Mouse (Mus musculus) telencephalon, adult 2 months (tissue): ENCODE data around the gene Kdm5a.

Experiments used
- DNase-seq: peaks from one replicate; pipeline ENCODE4 v3.0.0-alpha.2; 2011; ENCODE audit warnings: low read depth, low spot score

Kdm5a gene

DNA sequence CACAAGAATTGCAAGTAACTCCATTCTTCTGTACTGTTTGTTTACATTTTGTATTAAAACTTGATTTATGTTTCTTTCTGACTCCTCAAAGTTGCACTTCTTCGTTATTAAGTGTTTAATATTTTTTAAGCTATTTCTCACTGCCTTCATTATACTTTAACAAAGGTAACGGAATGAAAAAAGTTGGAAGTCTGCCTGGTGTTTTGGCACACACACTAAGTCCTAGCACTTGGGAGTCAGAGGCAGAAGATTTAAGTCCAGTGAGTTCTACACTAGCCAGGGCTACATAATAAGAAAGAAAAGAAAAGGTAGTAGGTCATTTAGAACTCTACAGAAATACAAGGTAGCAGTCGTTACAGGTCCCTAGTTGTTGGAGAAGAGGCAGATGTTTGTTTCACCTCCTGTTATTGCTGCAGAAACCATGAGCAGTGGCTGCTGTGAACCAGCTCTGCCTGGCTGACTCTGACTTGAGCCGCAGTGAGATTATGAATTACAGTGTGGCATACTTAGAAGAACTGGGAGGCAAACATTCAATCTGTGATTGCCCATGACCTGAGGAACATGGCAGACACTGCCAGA is 78.3 kb downstream of the Kdm5a start:
- no peak for DNase-seq

GRCm38 (mm10) chr6:120443363-120444355 is 79.7 kb downstream of the Kdm5a start:
- no peak for DNase-seq

- no peak for DNase-seq
Measured at GRCm38 (mm10) chr6:120450208-120450607, 86.3 kb downstream of the Kdm5a start.

- no peak for DNase-seq
Measured at GRCm38 (mm10) chr6:120452384-120453102, 88.6 kb downstream of the Kdm5a start.

GRCm38 (mm10) chr6:120453103-120453445 is 89.2 kb downstream of the Kdm5a start:
- DNase-seq = no peak

- DNase-seq = no peak
Measured at GRCm38 (mm10) chr6:120453556-120453955, 89.6 kb downstream of the Kdm5a start.

- no peak for DNase-seq
Measured at GRCm38 (mm10) chr6:120454627-120455077, 90.7 kb downstream of the Kdm5a start.

GRCm38 (mm10) chr6:120457074-120457473 is 93.2 kb downstream of the Kdm5a start:
- DNase-seq = no peak

- DNase-seq = no peak
Measured at GRCm38 (mm10) chr6:120457751-120458150, 93.8 kb downstream of the Kdm5a start.

GRCm38 (mm10) chr6:120461217-120461616 is 97.3 kb downstream of the Kdm5a start:
- no peak for DNase-seq

DNA sequence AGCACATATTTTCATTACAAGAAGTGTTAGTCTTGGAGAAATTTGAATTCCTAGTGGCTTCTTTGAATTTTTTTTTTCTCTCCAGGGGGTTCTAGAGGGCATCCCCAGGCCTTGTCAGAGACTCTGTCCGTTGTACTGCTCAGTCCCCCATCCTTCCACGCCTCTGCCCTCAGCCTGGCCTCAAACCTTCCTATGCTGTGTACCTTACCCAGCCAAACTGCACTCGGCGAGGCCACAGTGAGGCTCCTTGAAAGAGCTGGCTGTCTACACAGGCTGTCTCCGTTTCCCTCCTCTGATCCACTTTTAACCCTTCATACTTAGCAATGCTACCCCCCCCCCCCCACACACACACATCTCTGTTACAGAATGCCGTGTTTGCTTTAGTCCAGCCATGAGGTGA is 98.3 kb downstream of the Kdm5a start:
- DNase-seq = no peak

- no peak for DNase-seq
Measured at GRCm38 (mm10) chr6:120463086-120463871, 99.4 kb downstream of the Kdm5a start, which contains the start of gene Il17ra. Il17ra (plus strand) TSS chr6:120463247.

DNA sequence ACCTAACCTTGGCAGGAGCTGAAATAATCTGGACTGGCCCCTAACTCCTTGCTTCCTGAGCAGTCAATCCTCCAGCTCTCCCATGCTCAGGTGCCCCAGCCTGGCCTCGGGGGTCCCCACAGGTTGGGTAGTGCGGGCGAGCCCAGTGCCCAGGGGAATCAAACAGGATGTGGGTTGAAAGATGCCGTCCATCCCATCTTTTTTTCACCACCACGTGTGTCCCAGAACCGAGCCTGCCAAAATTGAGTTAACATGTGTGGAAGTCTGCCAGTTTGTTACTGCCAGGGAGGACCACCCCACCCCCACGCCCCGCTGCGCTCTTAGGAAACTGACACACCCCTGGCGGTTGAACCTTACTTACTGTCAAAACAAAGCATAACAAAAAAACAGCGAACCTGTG is 100.0 kb downstream of the Kdm5a start:
- no peak for DNase-seq

DNA sequence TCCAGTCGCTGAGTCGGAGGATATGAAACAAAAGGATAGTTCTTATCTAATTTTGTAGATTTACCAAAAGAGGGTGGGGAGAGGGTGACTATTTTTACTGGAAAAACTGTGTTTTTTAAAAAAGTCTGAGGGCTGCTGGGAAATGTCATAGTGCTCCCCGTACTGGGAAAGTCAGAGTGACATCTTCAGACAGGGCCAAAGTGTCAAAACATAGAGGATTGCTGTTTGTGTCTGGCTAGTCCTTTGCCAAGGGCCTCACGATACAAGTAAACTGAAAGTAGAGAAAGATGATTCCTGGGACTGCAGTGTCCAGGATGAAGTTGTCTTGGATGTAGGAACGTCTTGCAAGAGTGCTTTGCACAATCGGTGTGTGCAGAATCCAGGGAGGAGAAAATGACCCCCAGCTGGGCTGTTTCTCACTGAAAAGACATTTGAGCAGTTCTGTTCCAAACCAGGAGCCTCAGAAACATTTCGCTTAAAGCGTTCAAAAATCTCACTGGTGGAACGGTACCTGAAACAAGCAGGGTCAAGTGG is 100.5 kb downstream of the Kdm5a start:
- no peak for DNase-seq

DNA sequence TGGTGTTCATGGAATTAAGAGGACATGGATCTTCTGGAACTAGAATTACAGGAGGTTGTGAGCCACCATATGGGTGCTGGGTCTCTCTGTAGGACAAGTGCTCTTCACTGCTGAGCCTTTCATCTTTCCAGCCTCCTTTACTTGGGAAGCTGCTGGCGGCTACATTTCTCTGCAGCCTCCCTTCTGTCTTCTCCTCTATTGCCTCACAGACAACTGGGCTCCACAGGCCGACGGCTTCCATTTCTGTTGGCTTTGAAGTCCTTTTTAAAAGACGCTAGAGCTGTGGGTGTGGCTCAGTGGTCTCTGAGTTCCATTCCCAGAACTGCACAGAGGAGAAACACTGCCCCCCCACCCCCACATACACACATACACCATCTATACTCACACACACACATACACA is 101.5 kb downstream of the Kdm5a start:
- DNase-seq = no peak

DNA sequence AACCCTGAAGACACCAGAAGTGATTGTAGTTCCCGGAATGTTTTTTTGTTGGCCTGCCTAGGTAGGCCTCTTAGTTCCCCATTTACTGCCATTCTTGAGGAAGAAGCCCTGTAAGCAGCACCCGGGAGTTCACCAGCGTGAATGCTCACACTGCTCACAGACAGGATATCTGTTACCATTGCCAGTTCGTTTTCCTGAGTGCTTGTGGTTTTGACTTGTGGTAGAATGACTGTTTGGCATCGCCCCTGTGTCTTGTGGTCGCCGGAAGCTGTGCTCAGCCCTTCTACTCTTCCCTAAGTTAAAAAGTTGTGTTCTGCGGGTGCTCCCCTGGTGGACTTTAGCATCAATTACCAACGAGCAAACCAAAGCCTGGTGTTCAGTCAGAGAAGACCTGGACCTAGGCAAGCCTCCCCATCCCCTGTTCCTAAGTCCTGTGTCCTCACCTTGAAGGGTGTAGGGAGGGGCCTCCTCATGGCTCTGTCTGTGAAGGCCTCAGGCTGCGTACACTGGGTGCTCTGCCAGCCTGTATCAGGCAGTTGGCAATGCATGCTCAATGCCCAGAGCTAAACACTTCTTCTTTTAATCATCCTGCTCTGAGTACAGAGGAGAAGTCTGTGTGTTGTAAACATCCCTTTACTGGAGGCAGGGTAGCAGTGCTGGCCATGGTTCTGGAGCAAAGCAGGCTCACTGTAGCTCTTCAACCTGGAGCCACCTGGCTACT is 102.8 kb downstream of the Kdm5a start:
- DNase-seq = no peak

- DNase-seq = no peak
Measured at GRCm38 (mm10) chr6:120468259-120468658, 104.3 kb downstream of the Kdm5a start.

DNA sequence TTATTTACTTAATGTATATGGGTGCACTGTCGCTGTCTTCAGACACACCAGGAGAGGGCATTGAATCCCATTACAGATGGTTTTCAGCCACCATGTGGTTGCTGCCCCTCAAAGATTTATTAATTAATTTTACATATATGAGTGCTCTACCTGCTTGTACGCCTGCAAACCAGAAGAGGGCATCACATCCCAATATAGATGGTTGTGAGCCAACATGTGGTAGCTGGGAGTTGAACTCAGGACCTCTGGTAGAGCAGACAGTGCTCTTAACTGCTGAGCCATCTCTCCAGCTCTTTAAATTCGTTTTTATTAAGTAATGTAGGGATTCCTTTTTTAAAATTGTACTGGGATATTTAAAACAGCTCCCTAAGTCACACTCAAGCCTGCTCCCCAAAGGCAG is 105.3 kb downstream of the Kdm5a start:
- DNase-seq = no peak

DNA sequence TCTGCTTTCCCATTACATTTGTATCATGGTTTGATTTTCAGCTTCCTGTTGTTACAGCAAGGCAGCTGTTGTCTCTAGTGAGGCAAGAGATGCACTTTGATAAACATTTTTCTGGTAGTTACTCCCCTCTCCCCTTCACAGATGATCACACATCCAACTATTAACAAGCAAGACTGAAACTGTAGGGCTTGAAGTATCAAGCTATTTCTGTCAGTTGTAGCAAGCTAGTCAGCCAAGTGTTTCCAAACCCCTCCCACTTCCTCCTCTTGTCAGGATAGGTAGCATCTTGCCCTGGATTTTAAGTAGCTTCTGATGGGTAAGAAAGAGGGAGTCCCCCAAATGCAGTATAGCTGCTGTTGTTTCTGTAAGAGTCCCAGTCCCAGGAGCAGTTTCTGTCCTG is 105.8 kb downstream of the Kdm5a start:
- no peak for DNase-seq

- DNase-seq = no peak
Measured at GRCm38 (mm10) chr6:120470666-120471065, 106.7 kb downstream of the Kdm5a start.
